ENCODE assay signal across 16 mouse cellular contexts in the genomic region with DNA sequence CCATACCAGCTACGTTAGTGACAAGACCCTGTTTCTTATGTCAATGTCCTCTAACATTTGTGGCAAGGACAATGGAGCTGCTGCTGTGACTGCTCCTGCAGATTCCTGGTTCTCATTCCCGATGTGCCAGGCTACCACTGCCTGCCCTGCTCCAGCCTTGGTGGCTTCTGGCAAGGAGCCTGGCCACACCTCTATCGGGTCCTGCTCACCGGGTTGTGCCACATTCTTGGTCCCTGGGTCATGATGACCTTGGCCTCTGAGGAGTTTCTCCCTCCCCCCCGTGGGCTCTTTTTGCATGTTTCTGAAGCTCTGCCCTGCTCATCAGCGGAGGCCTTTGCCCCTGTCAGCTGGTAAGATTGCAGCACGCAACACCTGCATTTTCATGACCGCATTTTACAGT. TPM values are rescaled to one million over a fixed set of nuclear protein-coding genes. Genes with fewer than 3 reads are reported as not detected.
DNase-seq lines count a peak whose midpoint lies in the region; ATAC-seq and TF ChIP-seq lines count a peak whose summit lies in the region.
"Had no signal": no experiment of that assay in that cellular context is flagged by ENCODE, and none has a peak within 500 bp of the region (broad histone marks: within the 10 kb centered on the region; RNA-seq: fewer than 3 reads in every experiment).

No protein-coding gene starts in this region.

- no peak for TF ChIP-seq POLR2A in kidney, adult 2 months (IDR thresholded peaks at IDR 0.05; ENCODE audit: low read depth, low read length)
- TF ChIP-seq POLR2A in cerebellum, adult 2 months (IDR thresholded peaks at IDR 0.05; ENCODE audit: borderline replicate concordance, insufficient read depth, low read length), result no peak

- H3K27ac ChIP-seq in kidney, adult 2 months (ENCODE audit: insufficient read depth, low read depth, low read length), result 0 out of 2 replicates have a peak overlapping the region, but pooled peaks have one; percentile 10
- no peak overlapping the region for H3K27ac ChIP-seq in kidney, embryonic 15.5 days
- peak overlapping the region; percentile 36; the same call in 1 of the 2 replicates for H3K27ac ChIP-seq in stomach, postnatal 0 days (replicated peaks)
- no peak overlapping the region for H3K27ac ChIP-seq in cerebellum, adult 2 months (ENCODE audit: insufficient read depth, low read length)
- no peak overlapping the region for H3K27ac ChIP-seq in layer of hippocampus, adult 2 months
- H3K27ac ChIP-seq: embryonic facial prominence, embryonic 12.5 days; macrophage had no signal

- no peak overlapping the region for H3K9ac ChIP-seq in kidney, embryonic 15.5 days
- H3K9ac ChIP-seq in stomach, postnatal 0 days (ENCODE audit: low read length), result no peak overlapping the region
- H3K9ac ChIP-seq: embryonic facial prominence, embryonic 12.5 days had no signal

- 45% methylated on average over 8 of the region's 8 CpGs for WGBS in kidney, adult 2 months
- WGBS in kidney, embryonic 15.5 days, result 70% methylated on average over 8 of the region's 8 CpGs
- WGBS in stomach, postnatal 0 days, result 63% methylated on average over 8 of the region's 8 CpGs
- WGBS in cerebellum, adult 2 months, result 52% methylated on average over 8 of the region's 8 CpGs

- peak; percentile 81 for DNase-seq in kidney, adult 2 months
- peak; percentile 49 for DNase-seq in adrenal gland, postnatal 10 days
- peak; percentile 69 to 79 for DNase-seq in kidney, postnatal 36 days
- DNase-seq in stomach, postnatal 0 days (ENCODE audit: low spot score), result peak; percentile 63
- no peak for DNase-seq in cerebellum, adult 2 months
- no peak for DNase-seq in layer of hippocampus, adult 2 months (ENCODE audit: low spot score in 2 of 2)
- DNase-seq: cerebellum, postnatal 25 days; gastrocnemius, postnatal 14 days; heart, postnatal 36 days; spleen, adult 18-20 months had no signal

- no peak overlapping the region for H3K4me3 ChIP-seq in kidney, adult 2 months (ENCODE audit: insufficient read depth, low read depth, low read length)
- no peak overlapping the region for H3K4me3 ChIP-seq in kidney, embryonic 15.5 days (replicated peaks)
- no peak overlapping the region for H3K4me3 ChIP-seq in stomach, postnatal 0 days (ENCODE audit: low read depth, low read length)
- H3K4me3 ChIP-seq in cerebellum, adult 2 months (replicated peaks; ENCODE audit: insufficient read depth, low read depth, low read length), result no peak overlapping the region
- no peak overlapping the region for H3K4me3 ChIP-seq in layer of hippocampus, adult 2 months
- H3K4me3 ChIP-seq: embryonic facial prominence, embryonic 12.5 days had no signal

- no peak for ATAC-seq in kidney, embryonic 15.5 days (replicated peaks; ENCODE audit: low FRiP score)
- ATAC-seq in stomach, postnatal 0 days (ENCODE audit: low FRiP score, low TSS enrichment), result peak; percentile 63
- ATAC-seq: forebrain, embryonic 14.5 days; inflammation-experienced regulatory T-cells, adult 6 months had no signal

- peaks cover 3% of the 10 kb centered on the region for H3K4me1 ChIP-seq in kidney, adult 2 months (ENCODE audit: control insufficient read depth, insufficient read depth, low read length)
- H3K4me1 ChIP-seq in kidney, embryonic 15.5 days, result no peaks in the 10 kb centered on the region
- H3K4me1 ChIP-seq in stomach, postnatal 0 days (replicated peaks; ENCODE audit: control insufficient read depth, insufficient read depth), result no peaks in the 10 kb centered on the region
- peaks cover 5% of the 10 kb centered on the region; the same call in 1 of the 2 replicates for H3K4me1 ChIP-seq in cerebellum, adult 2 months (ENCODE audit: control insufficient read depth, insufficient read depth, low read length)
- H3K4me1 ChIP-seq: embryonic facial prominence, embryonic 12.5 days had no signal

- no peak for TF ChIP-seq CTCF in kidney, adult 2 months (conservative IDR thresholded peaks at IDR 0.05; ENCODE audit: insufficient read depth, insufficient read length, low read depth, low read length)
- TF ChIP-seq CTCF in stomach, postnatal 0 days (IDR thresholded peaks at IDR 0.05; ENCODE audit: low read depth), result no peak
- TF ChIP-seq CTCF in cerebellum, adult 2 months (IDR thresholded peaks at IDR 0.05; ENCODE audit: borderline replicate concordance, insufficient read depth, low read depth, low read length), result no peak
- TF ChIP-seq CTCF in layer of hippocampus, adult 2 months (conservative IDR thresholded peaks at IDR 0.05), result no peak

- no peak overlapping the region for H3K4me2 ChIP-seq in kidney, embryonic 15.5 days
- no peak overlapping the region for H3K4me2 ChIP-seq in stomach, postnatal 0 days (replicated peaks; ENCODE audit: low read depth)
- H3K4me2 ChIP-seq: embryonic facial prominence, embryonic 12.5 days had no signal

- H3K36me3 ChIP-seq in kidney, adult 2 months (ENCODE audit: control insufficient read depth, insufficient read depth, low read length), result no peaks in the 10 kb centered on the region
- no peaks in the 10 kb centered on the region for H3K36me3 ChIP-seq in kidney, embryonic 15.5 days
- H3K36me3 ChIP-seq in stomach, postnatal 0 days (ENCODE audit: control insufficient read depth, insufficient read depth, low read length), result no peaks in the 10 kb centered on the region
- H3K36me3 ChIP-seq: embryonic facial prominence, embryonic 12.5 days had no signal

- H3K27me3 ChIP-seq in kidney, adult 2 months (replicated peaks; ENCODE audit: control insufficient read depth, insufficient read depth, low read length), result no peaks in the 10 kb centered on the region
- H3K27me3 ChIP-seq in kidney, embryonic 15.5 days, result no peaks in the 10 kb centered on the region
- no peaks in the 10 kb centered on the region for H3K27me3 ChIP-seq in stomach, postnatal 0 days (ENCODE audit: control insufficient read depth, insufficient read depth, low read length)
- H3K27me3 ChIP-seq in cerebellum, adult 2 months (ENCODE audit: control insufficient read depth, insufficient read depth, low read length), result no peaks in the 10 kb centered on the region
- H3K27me3 ChIP-seq: embryonic facial prominence, embryonic 12.5 days had no signal

- no peaks in the 10 kb centered on the region for H3K9me3 ChIP-seq in kidney, embryonic 15.5 days (replicated peaks)
- H3K9me3 ChIP-seq in stomach, postnatal 0 days (ENCODE audit: control insufficient read depth, low read length), result no peaks in the 10 kb centered on the region
- H3K9me3 ChIP-seq: embryonic facial prominence, embryonic 12.5 days had no signal

- no peak for TF ChIP-seq EP300 in stomach, postnatal 0 days (optimal IDR thresholded peaks at IDR 0.05)

RNA-seq across cellular contexts. Expression of a gene that starts 10.5 kb away (rescaled TPM):
- polyA plus RNA-seq in kidney, adult 2 months (2012; rRNA removed), result 0.24 and 0.30 TPM in 2 replicates
- 0.27 and 0.41 TPM in 2 replicates for polyA plus RNA-seq in kidney, embryonic 15.5 days (2015; fragmentation: Nextera tagmentation; extraction: Ambion mirVana)
- total RNA-seq in adrenal gland, postnatal 10 days (2021), result not detected
- 11.4 and 12.7 TPM in 2 replicates for polyA plus RNA-seq in stomach, postnatal 0 days (2015; fragmentation: Nextera tagmentation; extraction: Ambion mirVana)
- 0.16 and 0.20 TPM in 2 replicates for polyA plus RNA-seq in cerebellum, adult 2 months (2012; rRNA removed)
- not detected for total RNA-seq in layer of hippocampus, adult 2 months (2021)
- total RNA-seq: CH12.LX; gastrocnemius, postnatal 14 days; heart, postnatal 36 days had no signal
- polyA plus RNA-seq: inflammation-experienced regulatory T-cells, adult 6 months; macrophage had no signal

RNA-seq across cellular contexts. Expression of a gene that starts 20.6 kb away (rescaled TPM):
- polyA plus RNA-seq in kidney, adult 2 months (2012; rRNA removed), result 26.8 and 35.2 TPM in 2 replicates
- polyA plus RNA-seq in kidney, embryonic 15.5 days (2015; fragmentation: Nextera tagmentation; extraction: Ambion mirVana), result not detected in 2 replicates
- total RNA-seq in adrenal gland, postnatal 10 days (2021), result 100 to 1,000 TPM; 157 to 196 TPM
- polyA plus RNA-seq in stomach, postnatal 0 days (2015; fragmentation: Nextera tagmentation; extraction: Ambion mirVana), result 2.3 and 2.9 TPM in 2 replicates
- 0.43 TPM in 1 of 2 replicates, not detected in the other for polyA plus RNA-seq in cerebellum, adult 2 months (2012; rRNA removed)
- not detected for total RNA-seq in layer of hippocampus, adult 2 months (2021)
- total RNA-seq: CH12.LX had no signal
- polyA plus RNA-seq: embryonic facial prominence, embryonic 12.5 days; forebrain, embryonic 14.5 days; inflammation-experienced regulatory T-cells, adult 6 months; macrophage had no signal

Comparison
In these comparisons a context has a peak if more than half of its experiments do, and no peak if none do; other contexts are left out.
1. H3K27ac ChIP-seq: peak in kidney, adult 2 months (single experiment) and stomach, postnatal 0 days (single experiment); none in kidney, embryonic 15.5 days (single experiment), cerebellum, adult 2 months (single experiment) and layer of hippocampus, adult 2 months (single experiment).
2. DNase-seq: peak in kidney, adult 2 months (single experiment), adrenal gland, postnatal 10 days (single experiment), kidney, postnatal 36 days (2 of 2) and stomach, postnatal 0 days (single experiment); none in cerebellum, adult 2 months (0 of 2) and layer of hippocampus, adult 2 months (0 of 2).